Mouse (Mus musculus): ENCODE measurements around the gene Smarca2. TPM values are rescaled to one million over a fixed set of nuclear protein-coding genes. Genes with fewer than 3 reads are reported as not detected.
"Not testable (repeated sequence)": the region's sequence is repeated elsewhere in the genome, so short reads cannot be mapped to it uniquely, and the experiment has no call there.

Gene Smarca2
- polyA plus RNA-seq, 1 experiment: 2.1 TPM

GRCm38 (mm10) chr19:26661198-26661597, 56.3 kb downstream of the Smarca2 start:
- TF ChIP-seq CEBPB (IDR thresholded peaks at IDR 0.05; ENCODE audit: low read depth) (no peak), FOSL1 (IDR thresholded peaks at IDR 0.05; ENCODE audit: insufficient read depth, low read length, poor library complexity, severe bottlenecking) (no peak), MAX (IDR thresholded peaks at IDR 0.05) (no peak), USF1 (IDR thresholded peaks at IDR 0.05; ENCODE audit: low read depth) (no peak)
- H3K36me3 ChIP-seq (ENCODE audit: control insufficient read depth, insufficient read depth): no peaks in the 10 kb centered on the region

DNA sequence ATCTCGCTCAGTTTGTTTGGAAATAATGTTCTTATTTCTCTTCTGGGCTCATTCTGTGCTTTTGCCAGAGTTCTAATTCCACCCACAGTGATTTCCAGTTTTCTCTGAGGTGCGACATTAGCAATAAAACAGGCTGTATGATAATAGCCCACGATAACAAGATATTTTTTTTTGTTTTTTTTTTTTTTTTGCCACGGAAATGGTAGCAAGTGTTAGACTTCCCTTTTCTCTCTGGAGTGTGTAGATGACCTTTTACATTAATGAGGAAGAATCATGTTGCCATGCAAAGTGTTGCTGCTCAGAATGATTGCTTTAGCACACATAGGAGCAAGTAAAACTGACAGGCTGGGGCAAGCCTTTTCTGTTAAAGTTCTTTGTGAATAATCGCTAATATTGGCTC, 61.5 kb downstream of the Smarca2 start:
- no peaks in the 10 kb centered on the region for H3K79me2 ChIP-seq (ENCODE audit: control insufficient read depth, insufficient read depth)
- H3ac ChIP-seq (ENCODE audit: control insufficient read depth, insufficient read length, low read depth): no peak overlapping the region
- H3K4me3 ChIP-seq (ENCODE audit: insufficient read depth, poor library complexity, severe bottlenecking): no peak overlapping the region
- H3K36me3 ChIP-seq (ENCODE audit: control insufficient read depth, insufficient read depth): no peaks in the 10 kb centered on the region
- no peaks in the 10 kb centered on the region for H3K79me3 ChIP-seq (ENCODE audit: low read depth)
- no peaks in the 10 kb centered on the region for H3K27me3 ChIP-seq (ENCODE audit: control insufficient read depth, insufficient read depth, insufficient read length)
- no peak for TF ChIP-seq MAX (IDR thresholded peaks at IDR 0.05)
- no peak for TF ChIP-seq FOSL1 (IDR thresholded peaks at IDR 0.05; ENCODE audit: insufficient read depth, low read length, poor library complexity, severe bottlenecking)
- no peak for TF ChIP-seq MYOD1 (IDR thresholded peaks at IDR 0.05; ENCODE audit: control insufficient read depth, insufficient read length, low read depth)
- no peak for TF ChIP-seq CTCF (IDR thresholded peaks at IDR 0.05; ENCODE audit: control insufficient read depth, insufficient read depth, insufficient read length)
- no peak for TF ChIP-seq CEBPB (IDR thresholded peaks at IDR 0.05; ENCODE audit: low read depth)
- no peak for TF ChIP-seq USF1 (IDR thresholded peaks at IDR 0.05; ENCODE audit: low read depth)
- TF ChIP-seq MYOG (IDR thresholded peaks at IDR 0.05; ENCODE audit: control insufficient read depth, extremely low read depth, insufficient read length): no peak

More at GRCm38 (mm10) chr19:26661198-26661597, 56.3 kb downstream of the Smarca2 start:
- no peak overlapping the region for H3ac ChIP-seq (ENCODE audit: control insufficient read depth, insufficient read length, low read depth)
- H3K79me3 ChIP-seq (ENCODE audit: low read depth): no peaks in the 10 kb centered on the region
- no peaks in the 10 kb centered on the region for H3K79me2 ChIP-seq (ENCODE audit: control insufficient read depth, insufficient read depth)
- no peaks in the 10 kb centered on the region for H3K27me3 ChIP-seq (ENCODE audit: control insufficient read depth, insufficient read depth, insufficient read length)
- H3K4me3 ChIP-seq (ENCODE audit: insufficient read depth, poor library complexity, severe bottlenecking): no peak overlapping the region

GRCm38 (mm10) chr19:26670089-26670488, 65.2 kb downstream of the Smarca2 start:
- no peaks in the 10 kb centered on the region for H3K36me3 ChIP-seq (ENCODE audit: control insufficient read depth, insufficient read depth)

GRCm38 (mm10) chr19:26671413-26671812, 66.6 kb downstream of the Smarca2 start:
- not testable (repeated sequence) for H3K4me3 ChIP-seq (ENCODE audit: insufficient read depth, poor library complexity, severe bottlenecking); H3K79me3 ChIP-seq (ENCODE audit: low read depth); H3K27me3 ChIP-seq (ENCODE audit: control insufficient read depth, insufficient read depth, insufficient read length); H3K36me3 ChIP-seq (ENCODE audit: control insufficient read depth, insufficient read depth); H3K79me2 ChIP-seq (ENCODE audit: control insufficient read depth, insufficient read depth); H3ac ChIP-seq (ENCODE audit: control insufficient read depth, insufficient read length, low read depth)

More at GRCm38 (mm10) chr19:26670089-26670488, 65.2 kb downstream of the Smarca2 start:
- no peak overlapping the region for H3ac ChIP-seq (ENCODE audit: control insufficient read depth, insufficient read length, low read depth)
- no peaks in the 10 kb centered on the region for H3K27me3 ChIP-seq (ENCODE audit: control insufficient read depth, insufficient read depth, insufficient read length)
- TF ChIP-seq MYOG (IDR thresholded peaks at IDR 0.05; ENCODE audit: control insufficient read depth, extremely low read depth, insufficient read length): no peak
- H3K79me3 ChIP-seq (ENCODE audit: low read depth): no peaks in the 10 kb centered on the region
- H3K4me3 ChIP-seq (ENCODE audit: insufficient read depth, poor library complexity, severe bottlenecking): no peak overlapping the region
- no peaks in the 10 kb centered on the region for H3K79me2 ChIP-seq (ENCODE audit: control insufficient read depth, insufficient read depth)

- TF ChIP-seq USF1 (IDR thresholded peaks at IDR 0.05; ENCODE audit: low read depth): no peak
- no peak for TF ChIP-seq FOSL1 (IDR thresholded peaks at IDR 0.05; ENCODE audit: insufficient read depth, low read length, poor library complexity, severe bottlenecking)
- no peak for TF ChIP-seq CEBPB (IDR thresholded peaks at IDR 0.05; ENCODE audit: low read depth)
- TF ChIP-seq CTCF (IDR thresholded peaks at IDR 0.05; ENCODE audit: control insufficient read depth, insufficient read depth, insufficient read length): no peak
- TF ChIP-seq MYOG (IDR thresholded peaks at IDR 0.05; ENCODE audit: control insufficient read depth, extremely low read depth, insufficient read length): no peak
- TF ChIP-seq MYOD1 (IDR thresholded peaks at IDR 0.05; ENCODE audit: control insufficient read depth, insufficient read length, low read depth): no peak
- TF ChIP-seq MAX (IDR thresholded peaks at IDR 0.05): no peak
- no peaks in the 10 kb centered on the region for H3K79me2 ChIP-seq (ENCODE audit: control insufficient read depth, insufficient read depth)
- no peaks in the 10 kb centered on the region for H3K79me3 ChIP-seq (ENCODE audit: low read depth)
- no peaks in the 10 kb centered on the region for H3K27me3 ChIP-seq (ENCODE audit: control insufficient read depth, insufficient read depth, insufficient read length)
- H3K36me3 ChIP-seq (ENCODE audit: control insufficient read depth, insufficient read depth): no peaks in the 10 kb centered on the region
- H3ac ChIP-seq (ENCODE audit: control insufficient read depth, insufficient read length, low read depth): no peak overlapping the region
- no peak overlapping the region for H3K4me3 ChIP-seq (ENCODE audit: insufficient read depth, poor library complexity, severe bottlenecking)
These were observed 71.1 kb downstream of the Smarca2 start for GRCm38 (mm10) chr19:26675917-26676316.

- Histone ChIP-seq H3K79me3 (ENCODE audit: low read depth) (no peaks in the 10 kb centered on the region), H3K79me2 (ENCODE audit: control insufficient read depth, insufficient read depth) (no peaks in the 10 kb centered on the region), H3K4me3 (ENCODE audit: insufficient read depth, poor library complexity, severe bottlenecking) (no peak overlapping the region), H3K36me3 (ENCODE audit: control insufficient read depth, insufficient read depth) (no peaks in the 10 kb centered on the region), H3K27me3 (ENCODE audit: control insufficient read depth, insufficient read depth, insufficient read length) (no peaks in the 10 kb centered on the region), H3ac (ENCODE audit: control insufficient read depth, insufficient read length, low read depth) (no peak overlapping the region)
- TF ChIP-seq CTCF (IDR thresholded peaks at IDR 0.05; ENCODE audit: control insufficient read depth, insufficient read depth, insufficient read length) (no peak), FOSL1 (IDR thresholded peaks at IDR 0.05; ENCODE audit: insufficient read depth, low read length, poor library complexity, severe bottlenecking) (no peak), MYOG (IDR thresholded peaks at IDR 0.05; ENCODE audit: control insufficient read depth, extremely low read depth, insufficient read length) (no peak), MAX (IDR thresholded peaks at IDR 0.05) (no peak), USF1 (IDR thresholded peaks at IDR 0.05; ENCODE audit: low read depth) (no peak), MYOD1 (IDR thresholded peaks at IDR 0.05; ENCODE audit: control insufficient read depth, insufficient read length, low read depth) (no peak), CEBPB (IDR thresholded peaks at IDR 0.05; ENCODE audit: low read depth) (no peak)
These were observed 73.7 kb downstream of the Smarca2 start for GRCm38 (mm10) chr19:26678543-26678942.
